Mouse (Mus musculus) gastrocnemius, adult 2 months (tissue): ENCODE measurements at regions not wholly inside any gene's neighbourhood (a gene's known extent, or its start where the extent isn't known, plus 50 kb on each side); places are given as distances from the start of the nearest gene placed in this dataset.

Experiments
- DNase-seq: peaks from one replicate; pipeline ENCODE4 v3.0.0; 2022
- H3K27ac ChIP-seq: fragments of 200-600 bp; 2 replicates; pipeline ENCODE4 v1.8.1; 2022; ENCODE audit warnings: mild to moderate bottlenecking
- H3K4me3 ChIP-seq: fragments of 200-600 bp; 2 replicates; pipeline ENCODE4 v1.8.1; 2022; ENCODE audit warnings: mild to moderate bottlenecking, moderate library complexity
- CTCF ChIP-seq: fragments of 200-600 bp; IDR thresholded peaks from 2 replicates; pipeline ENCODE4 v1.8.1; 2022; ENCODE audit warnings: antibody characterized with exemption, mild to moderate bottlenecking, moderate library complexity
- intact Hi-C: fragments of 180-260 bp; cut with DNase I; formaldehyde crosslinking; loops from one replicate; pipeline ENCODE4 v1.15.1; 2025

DNA sequence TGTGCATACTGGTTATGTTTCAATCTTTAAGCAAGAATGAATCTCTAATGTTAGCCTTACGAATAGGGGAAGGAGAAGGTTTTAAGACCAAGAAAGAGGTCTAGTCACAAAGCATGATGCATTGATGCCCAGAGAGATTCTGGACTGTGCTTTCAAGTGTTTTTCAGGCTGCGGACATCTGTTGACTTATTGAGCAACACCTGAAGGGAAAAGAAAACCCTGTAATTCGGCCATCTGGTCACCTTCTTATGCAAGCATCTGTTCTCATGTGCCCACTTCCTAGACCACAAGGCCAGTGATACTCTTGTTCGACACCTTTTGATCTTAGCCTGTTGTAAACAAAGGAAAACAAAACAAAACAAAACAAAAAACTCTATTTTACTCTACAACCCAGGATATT lies 218.1 kb upstream of the Slc24a2 start:
- intact Hi-C loops = no loop called here
- Histone ChIP-seq H3K27ac (no peak overlapping the region), H3K4me3 (no peak overlapping the region)
- DNase-seq = no peak
- no peak for TF ChIP-seq CTCF

GRCm38 (mm10) chr4:87446856-87447255 lies 216.6 kb upstream of the Slc24a2 start:
- intact Hi-C loops = no loop called here
- Histone ChIP-seq H3K27ac (no peak overlapping the region), H3K4me3 (no peak overlapping the region)
- DNase-seq = no peak
- TF ChIP-seq CTCF = no peak

- no peak overlapping the region for H3K4me3 ChIP-seq
- H3K27ac ChIP-seq = no peak overlapping the region
- TF ChIP-seq CTCF = no peak
- intact Hi-C loops = no loop called here
- no peak for DNase-seq
These were observed 203.9 kb upstream of the Slc24a2 start for GRCm38 (mm10) chr4:87434136-87434535.

DNA sequence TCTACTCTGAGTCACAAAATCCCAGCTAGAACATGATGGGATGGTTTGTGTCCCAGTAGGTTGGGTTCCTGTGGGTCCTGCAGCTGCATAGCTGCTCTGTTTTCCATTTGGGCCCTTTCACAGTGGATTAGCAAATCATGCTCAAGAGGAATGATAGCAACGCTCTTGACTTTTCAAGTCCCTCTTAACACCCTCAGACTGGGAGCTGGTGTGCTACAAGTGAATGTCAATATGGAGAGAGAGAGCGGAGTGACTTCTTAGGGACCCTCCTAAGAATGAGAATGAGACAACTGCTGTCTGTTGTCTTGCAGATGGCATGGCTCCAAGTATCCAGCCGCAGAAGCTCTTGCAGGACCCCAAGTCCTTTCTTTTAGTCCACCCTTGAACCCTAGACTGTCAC lies 198.1 kb upstream of the Slc24a2 start:
- DNase-seq = no peak
- H3K4me3 ChIP-seq = no peak overlapping the region
- intact Hi-C loops = no loop called here
- TF ChIP-seq CTCF = no peak
- no peak overlapping the region for H3K27ac ChIP-seq

- Histone ChIP-seq H3K4me3 (no peak overlapping the region), H3K27ac (no peak overlapping the region)
- TF ChIP-seq CTCF = no peak
- intact Hi-C loops = no loop called here
- no peak for DNase-seq
These were observed 193.8 kb upstream of the Slc24a2 start for GRCm38 (mm10) chr4:87424066-87424465.

- no peak for DNase-seq
- intact Hi-C loops = no loop called here
- Histone ChIP-seq H3K4me3 (no peak overlapping the region), H3K27ac (no peak overlapping the region)
- TF ChIP-seq CTCF = no peak
These were observed 192.3 kb upstream of the Slc24a2 start for GRCm38 (mm10) chr4:87422588-87422987.

- H3K4me3 ChIP-seq = no peak overlapping the region
- intact Hi-C loops = no loop called here
- DNase-seq = no peak
- TF ChIP-seq CTCF = no peak
- H3K27ac ChIP-seq = no peak overlapping the region
These were observed 173.1 kb upstream of the Slc24a2 start for GRCm38 (mm10) chr4:87403354-87403753.

- no peak for TF ChIP-seq CTCF
- DNase-seq = no peak
- Histone ChIP-seq H3K27ac (no peak overlapping the region), H3K4me3 (no peak overlapping the region)
- intact Hi-C loops = no loop called here
These were observed 171.9 kb upstream of the Slc24a2 start for GRCm38 (mm10) chr4:87402173-87402556.

DNA sequence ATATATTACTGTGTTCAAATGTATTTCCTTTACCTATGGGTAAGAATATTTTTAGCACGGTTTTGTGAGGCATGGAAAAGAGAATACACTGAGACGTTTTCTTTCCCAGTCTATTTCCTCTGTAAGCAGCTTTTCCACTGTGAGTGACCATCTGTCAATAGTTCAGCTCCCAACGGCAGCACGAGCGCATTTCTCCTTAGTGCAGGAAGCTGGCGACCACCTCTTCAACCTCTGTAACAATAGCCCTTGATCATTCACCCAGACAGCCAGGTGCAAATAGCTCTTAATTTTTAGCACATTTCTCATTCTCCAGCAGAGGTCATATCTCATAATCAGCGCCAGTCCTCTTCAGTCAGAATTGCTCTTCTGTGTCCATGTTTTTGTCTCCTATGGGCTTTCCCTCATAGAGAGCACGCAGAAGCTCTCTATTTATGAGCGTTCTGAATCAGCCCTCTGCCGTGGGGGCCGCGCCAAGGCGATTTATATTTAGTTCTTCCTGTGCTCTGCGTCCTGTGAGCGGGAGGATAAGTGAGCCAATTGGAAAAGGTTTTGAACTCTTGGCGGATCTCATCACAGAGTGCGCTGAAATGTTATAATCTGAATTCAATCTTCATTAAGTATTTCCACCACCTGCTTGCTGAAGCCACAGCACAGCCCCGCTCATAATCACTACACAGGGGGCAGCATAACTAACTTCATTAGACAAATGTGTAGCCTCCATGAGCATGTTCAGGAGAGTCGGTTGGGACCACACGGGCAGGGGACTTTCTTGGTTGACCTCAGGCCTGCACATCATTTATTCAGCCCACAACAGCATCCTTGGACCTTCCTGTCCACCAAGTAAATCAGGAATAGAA lies 171.3 kb upstream of the Slc24a2 start:
- Histone ChIP-seq H3K27ac (no peak overlapping the region), H3K4me3 (peak overlapping the region; percentile 36)
- TF ChIP-seq CTCF = no peak
- intact Hi-C loops = no loop called here
- peak; percentile 74 for DNase-seq

DNA sequence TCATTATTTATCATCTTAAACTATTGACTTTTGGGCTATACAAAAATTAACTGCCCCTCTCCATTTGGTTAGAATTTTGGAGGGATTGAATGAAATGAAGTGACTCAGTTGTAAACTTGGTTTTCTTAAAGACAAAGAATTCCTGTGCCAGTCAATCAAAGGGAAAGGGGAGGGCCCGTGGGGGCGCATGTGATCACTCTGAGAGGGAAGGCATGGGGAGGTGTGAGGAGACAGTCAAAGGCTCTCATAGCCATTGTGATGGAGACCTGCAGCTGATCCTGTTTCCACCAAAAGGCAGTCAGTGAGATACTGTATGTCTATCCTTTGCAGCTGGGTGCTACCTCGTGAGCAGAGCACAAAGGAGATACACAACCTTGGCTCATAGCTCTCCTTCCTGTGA lies 156.6 kb upstream of the Slc24a2 start:
- Histone ChIP-seq H3K4me3 (no peak overlapping the region), H3K27ac (no peak overlapping the region)
- no peak for TF ChIP-seq CTCF
- DNase-seq = no peak
- intact Hi-C loops = no loop called here

DNA sequence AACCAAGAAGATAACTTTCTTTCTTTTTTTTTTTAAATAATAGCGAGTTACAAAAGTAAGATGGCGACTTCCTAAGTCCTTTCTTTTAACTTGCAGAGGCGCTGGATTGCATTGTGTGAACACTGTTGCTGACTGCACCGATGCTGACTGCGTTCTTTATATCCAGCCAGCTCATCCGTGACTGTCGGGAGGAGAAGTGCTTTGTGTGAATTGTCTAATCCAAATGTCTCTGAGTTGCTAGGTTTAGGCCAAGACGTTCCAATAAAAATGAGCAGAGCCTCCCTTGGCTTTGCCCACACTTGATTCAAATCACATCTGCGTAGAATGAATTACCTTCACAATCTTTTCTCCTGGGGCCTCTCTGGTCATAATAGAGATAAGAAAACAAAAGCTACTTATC lies 156.0 kb upstream of the Slc24a2 start:
- no peak overlapping the region for H3K4me3 ChIP-seq
- intact Hi-C loops = no loop called here
- TF ChIP-seq CTCF = no peak
- H3K27ac ChIP-seq = no peak overlapping the region
- no peak for DNase-seq

- Histone ChIP-seq H3K4me3 (no peak overlapping the region), H3K27ac (no peak overlapping the region)
- intact Hi-C loops = no loop called here
- TF ChIP-seq CTCF = no peak
- no peak for DNase-seq
These were observed 155.0 kb upstream of the Slc24a2 start for GRCm38 (mm10) chr4:87385221-87385739.

GRCm38 (mm10) chr4:87384469-87385044 lies 154.3 kb upstream of the Slc24a2 start:
- Histone ChIP-seq H3K27ac (no peak overlapping the region), H3K4me3 (no peak overlapping the region)
- TF ChIP-seq CTCF = no peak
- no peak for DNase-seq
- intact Hi-C loops = no loop called here

GRCm38 (mm10) chr4:87380716-87381115 lies 150.4 kb upstream of the Slc24a2 start:
- Histone ChIP-seq H3K27ac (no peak overlapping the region), H3K4me3 (no peak overlapping the region)
- intact Hi-C loops = no loop called here
- TF ChIP-seq CTCF = no peak
- DNase-seq = no peak
